In genomic region chr6:32783102-32783501, GRCm38 (mm10) we compare ENCODE assay signal across 14 mouse cellular contexts.
"Had no signal": no experiment of that assay in that cellular context is flagged by ENCODE, and none has a peak within 500 bp of the region (broad histone marks: within the 10 kb centered on the region; RNA-seq: fewer than 3 reads in every experiment).

No protein-coding gene starts in this region.

- H3K4me3 ChIP-seq: layer of hippocampus, adult 2 months; limb, embryonic 12.5 days; liver, embryonic 15.5 days; midbrain, embryonic 10.5 days; midbrain, embryonic 15.5 days; neural tube, embryonic 12.5 days had no signal

- H3K4me1 ChIP-seq: liver, embryonic 15.5 days had no signal

- DNase-seq: kidney, postnatal 10 days; kidney, postnatal 4 days; lung, adult 2 months; lung, postnatal 4 days; right cerebral cortex, postnatal 4 days; spleen, adult 18-20 months; thymus, adult 2 months; thymus, postnatal 25 days had no signal

- H3K36me3 ChIP-seq: limb, embryonic 12.5 days; liver, embryonic 15.5 days; midbrain, embryonic 10.5 days; midbrain, embryonic 15.5 days; neural tube, embryonic 12.5 days had no signal

- H3K27ac ChIP-seq: layer of hippocampus, adult 2 months; limb, embryonic 12.5 days; liver, embryonic 15.5 days; midbrain, embryonic 10.5 days; midbrain, embryonic 15.5 days; neural tube, embryonic 12.5 days had no signal
